Mouse (Mus musculus) testis, adult 10 weeks (tissue): ENCODE data around the gene Slc25a17. TPM values are rescaled to one million over a fixed set of nuclear protein-coding genes. Genes with fewer than 3 reads are reported as not detected.

Source experiments
- polyA plus RNA-seq: library from polyadenylated mRNA; stranded (reverse); fragments of 350-450 nt; fragmentation: Illumina TruSeq; extraction: RNeasy Lipid Tissue Mini Kit (QIAGEN cat#74804); gene quantifications from one replicate; pipeline ENCODE4 v1.2.3, GENCODE M21; 2014; ENCODE audit warnings: low read depth, low replicate concordance

Slc25a17 gene
- polyA plus RNA-seq = 19.5 TPM

GRCm38 (mm10) chr15:81360345-81361021 is at the start of gene Slc25a17:
Gene Slc25a17, minus strand, starts transcription at chr15:81360812.

GRCm38 (mm10) chr15:81408199-81408598 is 47.6 kb upstream of the Slc25a17 start, which contains the start of gene Dnajb7:
Gene Dnajb7, minus strand, starts transcription at chr15:81408299.

DNA sequence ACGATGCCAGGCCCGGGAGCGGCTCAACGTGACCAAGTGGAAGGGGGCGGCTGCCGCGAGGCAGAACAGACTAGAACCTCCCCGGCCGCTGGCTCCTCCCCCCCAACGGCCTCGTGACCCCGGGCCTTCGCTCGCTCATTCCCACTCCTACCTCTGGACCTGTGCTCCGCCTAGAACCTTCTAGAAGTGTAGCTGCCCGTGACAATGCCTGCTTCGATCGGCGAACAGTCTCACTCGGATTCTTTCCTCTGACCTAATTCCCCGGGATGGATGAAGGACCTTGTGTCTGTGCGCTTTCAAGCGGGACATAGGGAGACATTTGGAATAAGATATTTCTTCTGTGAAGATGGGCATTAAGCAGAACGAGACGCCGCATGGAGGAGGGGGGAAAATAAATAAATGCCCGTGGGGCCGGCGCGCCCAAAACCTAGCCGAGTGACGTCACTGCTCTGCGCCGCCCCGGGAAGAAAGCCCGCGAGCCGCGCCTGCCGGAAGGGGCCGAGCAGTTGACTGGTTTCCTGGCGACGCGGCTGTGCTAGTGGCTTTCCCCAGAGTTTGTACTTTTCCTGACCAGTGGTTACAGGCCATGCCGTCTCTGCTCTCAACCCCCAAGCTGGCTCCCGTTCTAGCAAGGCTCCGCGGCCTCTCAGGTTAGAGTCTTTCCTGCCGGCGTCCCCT is 39.2 kb upstream of the Slc25a17 start, which contains the start of the genes St13 and Xpnpep3:
Gene St13 (minus strand): TSS at position 440 of the 678 bp plus-strand sequence.
Gene Xpnpep3 (plus strand): TSS at position 501 of the 678 bp plus-strand sequence.

Other genes with a start within 250 kb of the Slc25a17 start
- 2.2 TPM for gene Mrtfa, start 170.1 kb downstream of the Slc25a17 start, polyA plus RNA-seq
- not detected for gene Mchr1, start 125.3 kb downstream of the Slc25a17 start, polyA plus RNA-seq
- 554 TPM for gene St13, start 39.3 kb upstream of the Slc25a17 start, polyA plus RNA-seq
- gene Xpnpep3, start 39.3 kb upstream of the Slc25a17 start, polyA plus RNA-seq = 14.8 TPM
- gene Dnajb7, start 47.5 kb upstream of the Slc25a17 start, polyA plus RNA-seq = 474 TPM
- 53.6 TPM for gene Rbx1, start 105.5 kb upstream of the Slc25a17 start, polyA plus RNA-seq
- 54.9 TPM for gene Ep300, start 224.5 kb upstream of the Slc25a17 start, polyA plus RNA-seq